Mouse (Mus musculus) T-helper 17 cell (primary cell): Measurements from ENCODE around the gene Bach1.

Experiments used
- in situ Hi-C, 2 experiments: fragments of 300-600 bp; cut with MboI, MseI; formaldehyde crosslinking; loops; 1 replicate in 1 of 2; 2 replicates in 1 of 2; pipeline ENCODE4 v1.15.1; 2025; ENCODE audit warnings: high pct_unique_total_duplicates in 2 of 2

Bach1 gene

DNA sequence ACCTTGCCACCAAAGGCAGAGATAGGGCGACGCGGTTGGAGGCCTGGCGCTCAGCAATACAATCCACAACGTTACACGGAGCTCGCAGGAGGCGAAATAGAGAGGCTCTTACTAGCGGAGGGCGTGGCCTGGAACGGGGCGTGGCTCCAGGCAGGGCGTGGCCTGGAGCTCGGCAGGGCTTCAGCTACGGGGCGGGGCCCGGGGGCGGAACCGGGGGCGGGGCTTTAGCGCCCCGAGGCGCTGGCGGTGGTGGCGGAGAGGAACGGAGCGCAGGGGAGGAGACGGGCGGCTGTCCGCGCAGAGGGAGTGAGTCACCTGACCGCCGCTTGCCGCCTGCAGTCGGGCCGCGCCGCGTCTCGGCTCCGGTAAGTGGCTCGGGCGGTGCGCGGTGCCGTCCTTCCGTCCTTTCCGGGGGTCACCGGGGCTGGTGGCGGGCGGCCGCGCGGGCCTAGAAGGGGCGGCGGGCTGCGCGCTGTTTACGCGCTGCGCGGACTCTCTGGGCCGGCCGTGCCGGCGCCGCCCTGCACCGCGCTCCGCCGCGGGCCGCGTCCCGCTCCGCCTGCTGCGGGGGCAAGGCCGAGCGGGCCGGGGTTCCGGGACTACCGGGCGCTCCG is at the start of gene Bach1:
Bach1 (plus strand) TSS at position 254 of the 614 bp plus-strand sequence.
- in situ Hi-C loops, result no loop called here

GRCm38 (mm10) chr16:87652344-87652743 is 46.4 kb upstream of the Bach1 start:
- in situ Hi-C loops, result loop anchor here in 1 of 2 experiments (5.0 kb wide), 1 partner anchor 45 kb away; no protein-coding TSS in a partner anchor

DNA sequence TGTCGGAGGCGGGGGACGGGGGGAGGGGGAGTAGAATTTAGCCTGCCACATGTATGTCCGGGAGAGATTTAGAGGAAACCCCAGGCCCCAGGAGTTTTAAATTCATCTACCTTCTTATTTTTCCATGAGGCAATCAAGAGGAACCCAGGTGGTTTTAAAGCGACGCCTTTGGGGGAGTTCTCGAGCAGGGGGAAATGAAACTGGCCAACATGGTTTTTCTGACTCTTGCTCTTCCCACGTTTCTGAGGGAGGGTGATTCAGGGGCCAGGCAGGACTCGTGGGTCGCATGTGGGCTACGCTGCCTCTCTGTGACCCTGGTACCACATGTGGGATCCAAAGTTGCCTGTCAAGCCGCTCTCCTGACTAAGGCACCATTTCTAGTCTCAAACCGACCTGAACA is 45.8 kb upstream of the Bach1 start:
- in situ Hi-C loops, result loop anchor here in 1 of 2 experiments (5.0 kb wide), 1 partner anchor 46 kb away; no protein-coding TSS in a partner anchor

DNA sequence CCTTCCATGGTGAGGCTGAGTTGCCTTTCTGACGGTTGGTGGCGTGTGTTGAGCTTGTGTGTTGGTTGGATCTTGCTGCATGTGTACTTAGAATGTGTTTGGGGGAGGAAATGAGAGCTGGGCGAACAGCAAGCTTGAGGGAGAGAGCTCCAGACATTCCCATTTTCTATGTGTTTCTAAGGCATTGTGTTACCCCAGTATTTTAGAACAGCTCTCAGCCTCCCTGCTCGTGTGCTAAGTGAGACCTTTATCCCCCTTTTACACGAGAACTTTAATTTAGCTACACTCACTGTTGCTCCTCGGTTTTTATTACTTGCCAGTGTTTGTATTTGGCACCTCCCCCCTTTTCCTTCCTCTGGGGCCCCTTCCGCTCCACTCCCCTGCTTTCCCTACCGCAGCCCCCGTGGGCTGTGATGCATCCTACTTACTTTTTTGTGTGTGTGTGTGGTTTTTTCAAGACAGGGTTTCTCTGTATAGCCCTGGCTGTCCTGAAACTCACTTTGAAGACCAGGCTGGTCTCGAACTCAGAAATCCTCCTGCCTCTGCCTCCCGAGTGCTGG is 44.6 kb upstream of the Bach1 start:
- in situ Hi-C loops, result loop anchor here in 1 of 2 experiments (5.0 kb wide), 1 partner anchor 47 kb away; no protein-coding TSS in a partner anchor

DNA sequence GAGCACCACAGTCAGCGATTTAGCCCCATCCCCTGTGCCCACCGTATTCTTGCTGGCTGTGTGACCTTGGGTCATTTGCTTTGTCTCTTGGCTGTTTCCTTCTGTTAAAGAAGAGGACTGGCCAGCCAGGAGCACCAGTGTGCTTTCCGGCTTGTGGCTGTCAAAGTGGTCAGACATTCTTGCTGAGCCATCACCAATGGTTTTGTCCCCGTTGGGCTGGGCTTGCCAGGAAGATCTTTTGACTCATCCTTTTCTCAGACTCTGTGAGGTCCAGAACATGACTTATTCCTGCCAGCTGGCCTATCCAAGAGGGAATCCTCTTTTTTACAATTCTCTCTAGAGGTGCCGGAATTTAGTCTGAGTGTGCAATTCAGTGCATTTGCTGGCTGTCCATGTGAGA is 43.7 kb upstream of the Bach1 start:
- in situ Hi-C loops, result no loop called here

GRCm38 (mm10) chr16:87655579-87655978 is 43.2 kb upstream of the Bach1 start:
- in situ Hi-C loops, result no loop called here

- in situ Hi-C loops, result no loop called here
Observed at GRCm38 (mm10) chr16:87656771-87657170, 42.0 kb upstream of the Bach1 start.

- in situ Hi-C loops, result no loop called here
Observed at GRCm38 (mm10) chr16:87657291-87657690, 41.5 kb upstream of the Bach1 start.

DNA sequence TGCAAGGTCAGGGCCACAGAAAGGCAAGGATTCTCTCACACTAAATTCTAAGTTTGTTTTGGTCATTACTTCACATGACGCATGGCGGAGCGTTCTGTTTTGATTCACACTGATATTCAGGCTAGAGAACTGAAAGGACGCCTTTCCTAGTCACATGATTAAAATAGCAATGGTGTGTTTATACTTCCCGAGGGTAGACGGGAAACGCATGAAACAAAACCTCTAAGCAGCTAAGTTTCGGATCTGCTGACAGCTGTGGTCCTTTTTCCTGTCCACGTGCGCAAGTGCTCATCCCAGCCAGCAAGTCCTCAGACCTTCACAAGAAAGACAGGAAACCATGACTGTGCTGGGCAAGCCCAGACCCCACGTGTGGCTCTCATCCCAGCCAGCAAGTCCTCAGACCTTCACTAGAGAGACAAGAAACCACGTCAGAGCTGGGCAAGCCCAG is 37.7 kb upstream of the Bach1 start:
- in situ Hi-C loops, result loop anchor here in 1 of 2 experiments (5.0 kb wide), 1 partner anchor 41 kb away; no protein-coding TSS in a partner anchor

DNA sequence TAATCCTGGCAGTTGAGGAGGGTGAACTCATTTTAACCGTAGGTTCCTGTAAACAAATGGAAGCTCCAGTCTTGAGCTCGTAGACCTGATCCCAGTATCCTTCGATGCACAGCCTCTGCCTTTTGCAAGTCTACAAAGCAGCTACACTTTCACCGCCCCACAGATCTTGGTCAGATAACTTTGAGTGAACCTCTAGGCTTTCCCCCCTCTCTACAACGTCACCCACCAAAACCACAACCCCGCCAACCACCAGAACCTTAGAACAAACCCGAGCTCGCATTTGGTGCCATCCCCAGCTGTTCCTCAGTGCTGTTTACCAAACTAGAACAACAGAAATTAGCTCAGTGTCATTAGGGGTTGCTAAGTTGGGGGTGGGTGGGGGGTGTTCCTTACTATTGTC is 37.1 kb upstream of the Bach1 start:
- in situ Hi-C loops, result loop anchor here in 1 of 2 experiments (5.0 kb wide), 1 partner anchor 41 kb away; no protein-coding TSS in a partner anchor

DNA sequence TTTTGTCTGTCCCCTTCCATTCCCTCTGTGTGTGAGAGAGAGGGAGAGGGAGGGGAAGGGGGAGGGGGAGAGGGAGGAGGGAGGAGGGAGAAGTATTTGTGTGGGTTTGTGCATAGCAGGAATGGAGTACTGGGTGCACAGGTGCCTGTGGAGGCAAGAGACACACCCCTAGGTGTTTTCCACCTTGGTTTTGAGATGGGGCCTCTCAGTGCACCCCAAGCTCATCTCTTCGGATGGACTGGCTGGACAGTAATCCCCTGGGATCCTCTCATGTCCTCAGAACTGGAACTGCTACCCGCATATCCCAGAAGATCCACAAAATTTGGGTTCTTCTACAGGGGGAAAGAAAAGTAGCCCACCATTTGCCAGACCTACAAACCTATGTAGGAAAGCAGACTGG is 36.2 kb upstream of the Bach1 start:
- in situ Hi-C loops, result loop anchor here in 1 of 2 experiments (5.0 kb wide), 1 partner anchor 40 kb away; no protein-coding TSS in a partner anchor

DNA sequence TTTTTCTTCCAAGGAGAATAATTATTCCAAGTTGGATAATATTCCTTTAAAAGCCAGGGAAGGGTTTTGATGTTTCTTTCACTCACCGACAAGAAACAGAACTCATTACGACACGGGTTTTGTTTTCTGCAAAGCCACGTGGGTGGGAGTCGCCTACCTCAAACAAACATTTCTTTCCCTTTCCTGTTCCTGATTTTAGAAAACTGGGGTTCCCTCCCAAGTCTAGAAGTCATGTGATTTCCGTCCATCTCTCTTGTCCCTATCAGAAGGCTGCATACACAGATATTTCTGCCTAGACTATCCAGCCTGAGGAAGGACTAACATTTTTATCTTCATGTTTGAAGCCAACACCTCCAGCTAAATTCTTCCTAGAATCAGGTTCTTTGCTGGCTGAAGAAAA is 34.9 kb upstream of the Bach1 start:
- in situ Hi-C loops, result loop anchor here in 1 of 2 experiments (5.0 kb wide), 1 partner anchor 38 kb away; no protein-coding TSS in a partner anchor

- in situ Hi-C loops, result no loop called here
Observed at GRCm38 (mm10) chr16:87665246-87665645, 33.5 kb upstream of the Bach1 start.

DNA sequence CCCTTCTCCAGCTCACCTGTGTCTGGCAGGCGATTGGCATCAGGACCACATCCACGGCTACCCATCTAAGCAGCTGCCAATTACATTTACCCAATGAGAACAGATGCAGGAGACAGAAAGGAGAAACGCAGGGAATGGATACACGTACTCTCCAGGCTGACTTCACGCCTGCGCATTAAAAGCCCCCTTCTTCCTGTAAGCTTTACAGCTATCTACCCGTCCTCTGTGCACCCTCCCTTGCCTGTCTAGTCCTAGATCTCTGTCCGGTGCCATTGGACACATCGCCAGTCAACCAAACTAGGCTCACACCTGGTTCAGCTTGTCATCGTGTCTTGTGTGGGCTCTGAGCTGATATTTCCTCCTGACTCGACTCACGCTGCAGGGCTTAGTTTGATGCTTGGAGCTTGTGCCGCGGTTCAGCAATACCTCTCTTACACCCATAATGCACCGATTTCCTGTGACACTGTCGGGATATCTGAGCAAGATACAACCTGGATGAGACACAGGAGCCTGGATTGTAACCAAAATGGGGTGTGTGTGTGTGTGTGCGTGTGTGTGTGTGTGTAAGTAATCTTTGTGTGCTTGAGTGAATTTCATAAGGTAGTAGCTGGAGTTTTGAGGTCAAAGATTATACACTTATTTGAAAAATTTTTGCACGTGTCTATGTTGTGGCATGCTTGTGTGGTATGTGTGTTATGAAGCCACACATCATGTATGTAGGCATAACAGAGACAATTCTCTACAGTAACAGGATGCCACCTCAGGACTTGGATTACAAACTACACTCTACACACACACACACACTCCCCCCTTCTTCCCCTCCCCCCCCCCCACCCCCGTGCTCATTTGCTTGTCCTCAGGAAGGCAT is 32.8 kb upstream of the Bach1 start:
- in situ Hi-C loops, result no loop called here

DNA sequence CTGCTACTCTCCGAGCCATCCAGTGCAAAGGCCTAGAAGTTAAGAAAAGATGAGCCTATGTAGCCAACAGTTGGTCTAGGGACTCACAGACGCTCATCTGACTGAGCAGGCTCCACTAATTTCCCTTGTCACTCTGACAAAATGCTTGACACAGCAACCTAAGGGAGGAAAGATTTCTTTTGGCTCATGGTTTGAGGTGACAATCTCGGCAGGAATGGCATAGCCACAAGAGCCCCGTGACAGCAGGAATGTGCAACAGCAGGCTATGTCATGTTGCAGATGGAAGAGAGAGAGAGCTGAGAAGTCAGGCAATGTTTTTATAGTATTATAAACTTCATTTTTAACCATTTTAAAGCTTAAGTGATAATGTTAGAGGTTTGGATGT is 32.1 kb upstream of the Bach1 start:
- in situ Hi-C loops, result no loop called here

DNA sequence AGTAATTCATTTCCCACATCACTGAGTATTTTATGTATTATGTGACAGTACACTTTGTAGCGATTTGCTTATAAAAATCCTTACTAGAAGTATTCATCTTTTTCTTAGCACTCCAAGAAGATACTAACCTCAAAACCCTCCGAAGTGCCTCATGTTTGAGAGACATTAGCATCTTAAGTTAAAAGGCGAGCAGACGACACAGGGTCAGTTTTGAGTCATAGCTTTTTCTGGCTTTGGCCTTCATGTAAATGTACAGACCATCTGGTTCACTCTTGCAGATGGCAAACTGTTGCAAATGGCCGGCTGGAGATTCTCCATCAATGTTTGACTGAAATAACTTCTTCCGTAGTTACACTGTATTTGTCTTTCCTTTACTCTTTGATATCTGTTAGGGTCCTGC is 30.7 kb upstream of the Bach1 start:
- in situ Hi-C loops, result no loop called here

DNA sequence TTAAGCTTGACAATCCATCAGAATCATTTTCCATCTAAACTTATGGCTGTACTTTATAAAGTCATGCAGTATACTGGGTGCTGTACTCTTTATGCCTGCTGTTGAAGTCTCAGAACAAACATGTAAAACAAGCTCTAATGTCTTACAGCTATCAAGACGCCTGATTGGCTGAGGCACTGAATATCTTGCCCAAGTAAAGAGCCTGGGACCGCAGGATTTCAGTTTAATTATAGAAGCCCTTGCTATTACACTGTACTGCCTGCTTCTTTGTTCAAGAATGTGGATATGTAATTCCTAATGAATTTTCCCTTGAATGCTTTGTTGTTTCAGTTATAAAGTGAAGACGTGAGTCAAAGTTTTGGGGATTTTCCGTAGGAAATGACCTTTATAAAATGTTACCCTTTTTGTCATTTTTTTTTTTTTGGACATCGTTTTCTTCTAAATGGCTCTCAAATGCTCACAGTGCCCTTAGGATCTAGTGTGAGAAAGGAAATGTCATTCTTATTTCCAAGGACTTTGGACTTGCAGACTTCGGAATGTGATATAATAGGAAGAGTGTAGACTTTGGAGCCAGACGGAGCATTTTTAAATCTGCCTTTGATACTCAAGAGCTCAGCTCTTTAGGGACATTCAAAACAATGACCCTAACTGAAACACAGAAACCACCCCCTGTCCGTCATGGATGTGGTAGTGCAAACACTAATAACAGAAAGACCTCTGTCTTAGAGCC is 28.5 kb upstream of the Bach1 start:
- in situ Hi-C loops, result no loop called here

DNA sequence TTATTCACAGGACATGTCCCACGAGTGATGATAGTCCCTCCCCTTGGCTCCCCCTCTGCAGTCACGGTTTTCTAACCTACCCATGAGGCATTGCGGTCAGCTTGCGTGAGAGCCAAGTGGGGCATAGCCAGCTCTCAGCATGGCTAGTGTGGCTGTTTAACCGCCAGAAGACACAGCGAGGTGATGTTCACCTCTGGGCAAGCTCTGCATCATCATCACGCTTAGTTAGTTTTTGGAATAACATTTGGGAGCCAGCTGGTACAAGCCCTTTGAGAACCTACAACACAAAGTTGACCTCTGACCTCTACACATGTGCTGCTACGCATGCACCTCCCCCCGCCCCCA is 28.0 kb upstream of the Bach1 start:
- in situ Hi-C loops, result no loop called here

DNA sequence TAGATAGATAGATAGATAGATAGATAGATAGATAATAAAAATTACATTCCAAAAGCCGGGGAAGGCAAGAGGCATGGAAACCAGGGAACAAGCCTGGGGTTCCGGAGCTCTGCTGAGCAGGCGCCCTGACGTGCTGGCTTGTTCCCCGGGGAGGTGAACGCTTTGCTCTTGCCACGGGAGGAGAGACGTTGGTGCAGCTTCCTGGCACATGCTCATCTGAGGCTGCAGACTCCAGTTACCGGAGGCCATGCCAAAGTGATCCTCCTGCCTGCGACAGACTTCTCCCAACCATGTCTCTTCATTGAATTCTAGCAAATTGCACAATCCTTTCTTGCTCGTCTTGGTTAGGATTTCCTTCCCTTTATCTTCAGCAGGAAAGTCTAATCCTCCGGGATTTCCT is 27.4 kb upstream of the Bach1 start:
- in situ Hi-C loops, result no loop called here

DNA sequence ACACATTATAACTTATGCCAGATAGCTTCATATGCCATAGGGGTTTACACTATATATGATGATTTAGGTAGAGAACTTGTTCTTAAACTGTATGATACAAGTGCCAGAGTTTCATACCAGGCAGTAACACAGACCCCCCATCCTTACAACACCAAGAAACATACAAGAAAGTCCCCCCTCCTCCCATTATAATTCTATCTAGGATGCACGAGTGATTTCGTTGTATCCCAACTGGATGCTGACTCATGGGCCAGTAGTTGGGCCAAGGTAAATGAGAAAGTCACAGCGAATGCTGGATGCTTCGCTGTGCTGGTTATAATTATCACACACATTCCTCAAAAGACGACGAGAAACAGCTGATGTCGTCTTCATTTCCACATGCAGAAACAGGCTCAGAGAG is 25.6 kb upstream of the Bach1 start:
- in situ Hi-C loops, result no loop called here

DNA sequence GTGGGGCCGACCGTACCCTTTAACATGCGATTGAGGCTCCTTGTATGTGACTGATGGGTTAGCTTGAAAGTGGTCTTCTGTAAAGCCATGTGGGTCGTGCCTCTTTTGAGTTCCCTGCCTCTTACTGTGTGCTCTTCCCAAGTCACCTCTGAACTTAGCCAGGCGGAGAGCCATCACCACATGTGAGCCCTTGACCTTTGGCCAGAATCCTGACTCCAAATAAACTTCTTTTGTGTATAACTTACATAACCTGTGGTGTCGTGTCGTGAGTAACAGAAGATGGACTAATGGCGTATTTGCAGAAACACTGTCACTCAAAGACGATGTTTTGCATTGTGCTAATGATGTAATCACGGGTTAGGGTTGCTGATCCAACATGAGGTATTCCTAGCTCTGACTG is 22.6 kb upstream of the Bach1 start:
- in situ Hi-C loops, result no loop called here

DNA sequence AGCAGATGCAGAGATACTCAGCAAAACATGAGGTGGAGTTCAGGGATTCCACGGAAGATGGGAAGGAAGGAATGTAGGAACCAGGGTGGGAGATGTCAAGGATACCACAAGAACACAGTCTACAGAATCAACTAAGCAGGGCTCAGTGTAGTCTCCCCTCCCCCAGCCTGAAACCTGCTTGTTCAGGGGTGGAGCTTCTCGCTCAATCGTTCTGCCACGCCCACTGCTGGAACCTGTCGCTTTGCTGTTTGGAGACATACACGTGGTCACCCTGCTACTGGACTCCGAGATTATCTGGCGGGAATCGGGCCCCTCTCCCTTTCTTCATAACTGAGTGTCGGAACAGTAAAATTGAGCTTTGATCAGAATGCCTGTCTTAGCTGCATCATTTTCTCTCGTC is 20.1 kb upstream of the Bach1 start:
- in situ Hi-C loops, result no loop called here
